Mouse (Mus musculus) hematopoietic multipotent progenitor cell, adult 10-12 weeks (in vitro differentiated cells): ENCODE data around the gene Nts. TPM values are rescaled to one million over a fixed set of nuclear protein-coding genes. Genes with fewer than 3 reads are reported as not detected.

Source experiments
- polyA plus RNA-seq: library from polyadenylated mRNA; stranded (reverse); fragments of >175 nt; gene quantifications from 2 replicates; pipeline ENCODE4 v1.2.3, GENCODE M21; 2012; ENCODE audit warnings: low replicate concordance

Gene Nts
- polyA plus RNA-seq, result not detected in 2 replicates

DNA sequence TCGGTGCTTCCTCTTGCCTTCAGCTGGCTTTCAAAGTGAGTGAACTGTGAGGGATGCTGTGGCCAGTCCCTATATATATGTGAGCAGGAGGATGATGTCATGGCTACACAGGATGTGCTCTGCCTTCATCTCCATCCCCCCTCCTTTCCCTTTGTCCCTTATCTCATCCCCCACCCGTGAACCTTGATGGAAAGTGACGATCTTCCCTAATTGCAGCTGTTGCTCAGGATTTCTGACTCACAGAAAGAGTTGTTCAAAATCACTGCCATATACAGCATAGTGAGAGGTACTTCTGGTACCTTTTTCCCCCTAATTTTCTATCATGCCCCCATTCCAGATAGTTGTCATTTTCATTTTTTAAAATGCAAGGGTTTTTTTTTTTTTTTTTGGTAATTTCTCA is at the start of gene Nts:
TSS of gene Nts (minus strand) at position 101 of the 400 bp plus-strand sequence.

DNA sequence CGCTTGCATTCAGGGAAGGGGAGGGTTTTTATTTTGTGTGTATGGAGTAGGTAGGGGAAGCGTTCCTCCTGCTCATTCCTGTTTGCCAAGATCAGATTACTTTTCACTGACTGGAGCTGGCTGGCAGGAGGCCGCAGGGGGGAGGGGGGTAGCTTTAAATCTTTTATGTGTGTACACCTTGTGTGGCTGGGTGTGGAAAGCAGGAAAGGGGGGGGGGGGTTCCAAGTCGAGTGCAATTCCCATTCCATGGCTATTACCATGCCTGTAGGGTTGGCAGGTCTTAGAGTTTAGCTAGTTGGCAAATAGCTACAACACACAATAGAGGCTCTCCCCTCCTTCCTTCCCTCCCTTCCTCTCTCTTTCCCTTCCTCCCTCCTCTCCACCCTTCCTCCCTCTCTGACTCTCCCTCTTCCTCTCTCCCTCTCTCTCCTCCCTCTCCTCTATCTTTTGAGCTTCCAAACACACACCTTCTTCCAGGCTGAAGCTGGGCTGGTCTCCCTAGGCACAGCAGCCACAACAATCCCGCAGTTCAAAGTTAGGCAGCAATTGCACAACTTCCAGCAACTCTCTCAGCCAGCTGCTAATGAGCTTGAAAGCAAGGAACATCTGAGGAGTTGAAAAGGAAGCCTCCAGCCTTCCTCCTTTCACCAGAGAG is 21.6 kb upstream of the Nts start, which contains the start of gene Rassf9:
TSS of gene Rassf9 (plus strand) at position 416 of the 655 bp plus-strand sequence.

Other genes starting within 250 kb of the Nts start
- not detected in 2 replicates for gene Rassf9, start 21.7 kb upstream of the Nts start, polyA plus RNA-seq